Mouse (Mus musculus): Measurements from ENCODE around the gene Psmc3ip. TPM values are rescaled to one million over a fixed set of nuclear protein-coding genes. Genes with fewer than 3 reads are reported as not detected.

Gene Psmc3ip
- 3.8 TPM for total RNA-seq (2023)

GRCm38 (mm10) chr11:101095314-101096024 is at the start of gene Psmc3ip:
Psmc3ip (minus strand) TSS chr11:101095436.

GRCm38 (mm10) chr11:101119761-101120544 is 24.7 kb upstream of the Psmc3ip start, which contains the start of the genes Retreg3 and Tubg1:
Retreg3 (minus strand) TSS chr11:101119893.
Tubg1 (plus strand) TSS chr11:101119938.

DNA sequence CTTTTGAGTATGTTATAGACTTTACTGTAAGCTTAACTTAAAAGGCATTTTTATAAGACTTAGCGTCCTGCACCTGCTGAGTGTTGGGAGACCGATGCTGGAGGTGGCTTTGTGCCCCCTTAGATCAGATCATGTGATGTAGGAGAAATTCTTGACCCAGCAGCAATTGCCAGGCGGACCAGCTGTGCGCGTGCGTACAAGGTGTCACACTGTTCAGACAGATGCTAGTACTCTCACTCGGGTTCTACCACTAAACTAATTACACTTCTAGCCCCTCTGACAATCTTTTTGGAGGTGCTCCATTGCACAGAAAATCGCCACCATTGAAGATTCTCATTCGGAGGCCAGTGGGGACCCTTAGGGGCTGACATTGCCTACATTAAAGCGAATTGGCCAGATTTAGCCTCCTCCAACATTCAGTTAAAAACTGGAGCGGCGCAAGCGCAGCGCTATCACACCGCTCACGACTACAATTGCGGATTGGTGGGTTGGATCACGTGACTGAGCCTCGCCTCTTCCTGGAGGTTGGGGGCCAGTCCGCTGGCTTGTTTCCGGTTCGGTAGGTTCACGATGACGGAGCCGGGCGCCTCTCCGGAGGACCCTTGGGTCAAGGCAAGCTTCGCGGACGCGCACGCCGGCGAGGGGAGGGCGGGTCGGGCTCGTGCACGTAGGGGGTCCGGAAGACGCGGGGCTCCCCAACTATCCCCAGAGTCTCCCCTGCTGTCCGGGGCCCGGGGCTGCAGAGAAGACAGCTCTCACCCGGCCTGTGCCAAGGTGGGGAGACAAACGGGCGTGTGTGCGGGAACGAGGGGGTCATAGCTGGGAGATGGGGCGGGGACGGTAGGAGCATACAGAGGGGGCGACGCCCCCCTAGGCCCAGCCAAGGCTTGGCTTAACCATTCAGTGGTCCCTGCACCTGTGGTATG is 8.2 kb downstream of the Psmc3ip start, which contains the start of gene Mlx:
Gene Mlx, plus strand, starts transcription at position 522 of the 926 bp plus-strand sequence.

DNA sequence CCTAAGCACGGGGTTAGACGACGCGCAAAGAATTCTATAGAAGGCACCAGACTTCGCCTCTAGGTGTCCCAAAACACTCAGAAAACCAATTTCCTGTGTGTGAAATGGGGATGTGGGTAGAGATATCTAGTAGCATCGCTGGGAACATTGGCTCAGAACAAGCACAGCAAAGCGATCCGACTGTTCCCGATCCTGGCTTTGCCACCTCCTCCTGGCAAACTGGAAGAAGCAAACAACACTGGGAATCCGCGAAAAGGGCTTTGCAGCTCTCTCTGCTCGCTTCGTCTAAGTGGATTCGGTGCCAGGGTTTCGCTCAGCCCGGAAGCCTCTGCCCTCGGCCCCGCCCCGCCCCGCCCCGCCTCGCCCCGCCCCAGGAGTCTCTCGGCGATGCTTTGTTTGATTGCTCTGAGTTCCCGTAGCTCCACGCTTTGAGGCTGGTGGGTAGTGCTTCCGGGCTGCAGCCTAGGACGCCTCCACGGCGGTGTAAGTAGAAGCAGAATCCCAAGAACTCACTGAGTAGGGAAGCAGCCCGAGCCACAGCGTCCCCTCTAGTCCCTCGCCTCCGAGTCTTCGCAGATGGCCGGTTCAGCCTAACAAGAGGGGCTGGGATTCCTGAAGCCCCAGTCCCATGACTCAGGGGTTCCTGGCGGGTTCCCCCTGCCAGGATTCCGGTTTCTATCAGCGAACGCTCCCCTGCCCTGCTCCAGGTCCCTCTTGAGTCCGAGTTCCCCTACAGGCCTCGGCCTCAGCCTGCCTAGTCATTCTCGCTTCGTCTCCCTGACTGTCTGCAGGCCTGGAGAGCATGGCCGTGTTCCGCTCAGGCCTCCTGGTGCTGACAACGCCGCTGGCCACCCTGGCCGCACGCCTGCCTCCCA is 12.8 kb downstream of the Psmc3ip start, which contains the start of gene Coasy:
Gene Coasy, plus strand, starts transcription at position 358 of the 875 bp plus-strand sequence.

GRCm38 (mm10) chr11:101078121-101078520 is 17.1 kb downstream of the Psmc3ip start, which contains the start of gene Hsd17b1:
Hsd17b1 (plus strand) TSS chr11:101078411.

GRCm38 (mm10) chr11:101069391-101070188 is 25.6 kb downstream of the Psmc3ip start, which contains the start of gene Naglu:
Naglu (plus strand) TSS chr11:101070012.

Other genes starting within 250 kb of the Psmc3ip start
- 133 TPM for gene Stat5b, start 244.7 kb downstream of the Psmc3ip start, total RNA-seq (2023)
- gene Stat5a, start 236.1 kb downstream of the Psmc3ip start, total RNA-seq (2023) = 81.4 TPM
- gene Stat3, start 155.9 kb downstream of the Psmc3ip start, total RNA-seq (2023) = 216 TPM
- 0.18 TPM for gene Cavin1, start 124.5 kb downstream of the Psmc3ip start, total RNA-seq (2023)
- 8.4 TPM for gene Atp6v0a1, start 86.0 kb downstream of the Psmc3ip start, total RNA-seq (2023)
- 10.8 TPM for gene Naglu, start 25.4 kb downstream of the Psmc3ip start, total RNA-seq (2023)
- 1.3 TPM for gene Hsd17b1, start 17.0 kb downstream of the Psmc3ip start, total RNA-seq (2023)
- gene Coasy, start 12.9 kb downstream of the Psmc3ip start, total RNA-seq (2023) = 12.5 TPM
- 43.0 TPM for gene Mlx, start 8.2 kb downstream of the Psmc3ip start, total RNA-seq (2023)
- gene Retreg3, start 24.5 kb upstream of the Psmc3ip start, total RNA-seq (2023) = 78.7 TPM
- 14.5 TPM for gene Tubg1, start 24.5 kb upstream of the Psmc3ip start, total RNA-seq (2023)
- gene Tubg2, start 60.5 kb upstream of the Psmc3ip start, total RNA-seq (2023) = 2.5 TPM
- not detected for gene Cntnap1, start 75.1 kb upstream of the Psmc3ip start, total RNA-seq (2023)
- 0.28 TPM for gene Plekhh3, start 75.9 kb upstream of the Psmc3ip start, total RNA-seq (2023)
- not detected for gene Ccr10, start 80.0 kb upstream of the Psmc3ip start, total RNA-seq (2023)
- gene Ezh1, start 131.0 kb upstream of the Psmc3ip start, total RNA-seq (2023) = 89.3 TPM
- 0.40 TPM for gene Ramp2, start 150.6 kb upstream of the Psmc3ip start, total RNA-seq (2023)
- gene Vps25, start 158.3 kb upstream of the Psmc3ip start, total RNA-seq (2023) = 71.7 TPM
- 2.8 TPM for gene Wnk4, start 165.1 kb upstream of the Psmc3ip start, total RNA-seq (2023)
- gene Cntd1, start 183.6 kb upstream of the Psmc3ip start, total RNA-seq (2023) = not detected
- gene Coa3, start 183.7 kb upstream of the Psmc3ip start, total RNA-seq (2023) = 35.6 TPM
- gene Becn1, start 206.8 kb upstream of the Psmc3ip start, total RNA-seq (2023) = 196 TPM
- 118 TPM for gene Psme3, start 220.8 kb upstream of the Psmc3ip start, total RNA-seq (2023)
- gene Aoc2, start 229.6 kb upstream of the Psmc3ip start, total RNA-seq (2023) = 24.1 TPM
- 1.2 TPM for gene Aoc3, start 235.2 kb upstream of the Psmc3ip start, total RNA-seq (2023)